Mouse (Mus musculus) regulatory T cell (primary cell): ENCODE results near the gene Edem3.
"Not testable (repeated sequence)": the region's sequence is repeated elsewhere in the genome, so short reads cannot be mapped to it uniquely, and the experiment has no call there.

Source experiments
- in situ Hi-C: fragments of 300-600 bp; cut with MboI, MseI; formaldehyde crosslinking; loops from one replicate; pipeline ENCODE4 v1.15.1; 2025; ENCODE audit warnings: high pct_unique_total_duplicates

Gene Edem3

GRCm38 (mm10) chr1:151741199-151741621 is 14.0 kb upstream of the Edem3 start:
- in situ Hi-C loops, result no loop called here

- in situ Hi-C loops, result loop anchor here (10.0 kb wide), 1 partner anchor 1605 kb away; no protein-coding TSS in a partner anchor
These were observed 5.3 kb upstream of the Edem3 start for GRCm38 (mm10) chr1:151749894-151750293.

GRCm38 (mm10) chr1:151752946-151753345 is 2.2 kb upstream of the Edem3 start:
- in situ Hi-C loops, result loop anchor here (10.0 kb wide), 1 partner anchor 1602 kb away; no protein-coding TSS in a partner anchor

- in situ Hi-C loops, result loop anchor here (10.0 kb wide), 1 partner anchor 1601 kb away; no protein-coding TSS in a partner anchor
These were observed 1.7 kb upstream of the Edem3 start for GRCm38 (mm10) chr1:151753374-151753929.

GRCm38 (mm10) chr1:151754028-151754489 is 1.1 kb upstream of the Edem3 start:
- in situ Hi-C loops, result loop anchor here (10.0 kb wide), 1 partner anchor 1601 kb away; no protein-coding TSS in a partner anchor

GRCm38 (mm10) chr1:151755660-151756424 is 671 bp downstream of the Edem3 start:
- in situ Hi-C loops, result loop anchor here (10.0 kb wide), 1 partner anchor 1599 kb away; no protein-coding TSS in a partner anchor

GRCm38 (mm10) chr1:151756425-151756728 is 1.2 kb downstream of the Edem3 start:
- in situ Hi-C loops, result loop anchor here (10.0 kb wide), 1 partner anchor 1598 kb away; no protein-coding TSS in a partner anchor

GRCm38 (mm10) chr1:151758301-151758700 is 3.1 kb downstream of the Edem3 start:
- in situ Hi-C loops, result loop anchor here (10.0 kb wide), 1 partner anchor 1596 kb away; no protein-coding TSS in a partner anchor

GRCm38 (mm10) chr1:151758991-151759390 is 3.8 kb downstream of the Edem3 start:
- in situ Hi-C loops, result loop anchor here (10.0 kb wide), 1 partner anchor 1596 kb away; no protein-coding TSS in a partner anchor

- in situ Hi-C loops, result no loop called here
These were observed 9.1 kb downstream of the Edem3 start for GRCm38 (mm10) chr1:151764236-151764635.

GRCm38 (mm10) chr1:151766166-151766565 is 11.0 kb downstream of the Edem3 start:
- in situ Hi-C loops, result no loop called here

GRCm38 (mm10) chr1:151766976-151767654 is 11.9 kb downstream of the Edem3 start:
- in situ Hi-C loops, result no loop called here

- in situ Hi-C loops, result no loop called here
These were observed 14.2 kb downstream of the Edem3 start for GRCm38 (mm10) chr1:151769200-151769913.

GRCm38 (mm10) chr1:151777616-151778015 is 22.4 kb downstream of the Edem3 start:
- in situ Hi-C loops, result no loop called here

- in situ Hi-C loops, result no loop called here
These were observed 23.4 kb downstream of the Edem3 start for GRCm38 (mm10) chr1:151778592-151778991.

GRCm38 (mm10) chr1:151779306-151779705 is 24.1 kb downstream of the Edem3 start:
- in situ Hi-C loops, result no loop called here

- in situ Hi-C loops, result no loop called here
These were observed 26.3 kb downstream of the Edem3 start for GRCm38 (mm10) chr1:151781447-151781846.

- in situ Hi-C loops, result no loop called here
These were observed 28.2 kb downstream of the Edem3 start for GRCm38 (mm10) chr1:151783403-151783802.

- in situ Hi-C loops, result no loop called here
These were observed 31.2 kb downstream of the Edem3 start for GRCm38 (mm10) chr1:151786406-151786805.

- in situ Hi-C loops, result no loop called here
These were observed 34.0 kb downstream of the Edem3 start for GRCm38 (mm10) chr1:151789136-151789535.

- in situ Hi-C loops, result not testable (repeated sequence)
These were observed 36.9 kb downstream of the Edem3 start for GRCm38 (mm10) chr1:151792076-151792475.
